Mouse (Mus musculus) thymus, adult 2 months (tissue): Measurements from ENCODE around the gene Txndc16. TPM values are rescaled to one million over a fixed set of nuclear protein-coding genes. Genes with fewer than 3 reads are reported as not detected.

Experiments
- DNase-seq: peaks from one replicate; pipeline ENCODE4 v3.0.0; 2021
- H3K27ac ChIP-seq: fragments of 200-500 bp; 2 replicates; pipeline ENCODE4 v1.5.1; 2012; ENCODE audit warnings: low read length, control low read depth; ENCODE audit not compliant: control insufficient read depth, insufficient read depth
- H3K27me3 ChIP-seq: fragments of 200-500 bp; 2 replicates; pipeline ENCODE4 v1.6.1; 2012; ENCODE audit warnings: mild to moderate bottlenecking, low read length, moderate library complexity, mixed read lengths; ENCODE audit not compliant: control insufficient read depth, insufficient read depth
- H3K36me3 ChIP-seq: fragments of 200-500 bp; 2 replicates; pipeline ENCODE4 v1.6.1; 2012; ENCODE audit warnings: mild to moderate bottlenecking, low read length, moderate library complexity; ENCODE audit not compliant: control insufficient read depth, insufficient read depth
- H3K4me1 ChIP-seq: fragments of 200-500 bp; replicated peaks from 2 replicates; pipeline ENCODE4 v1.6.1; 2012; ENCODE audit warnings: low read length; ENCODE audit not compliant: control insufficient read depth, insufficient read depth
- H3K4me3 ChIP-seq: fragments of 200-500 bp; 2 replicates; pipeline ENCODE4 v1.5.1; 2012; ENCODE audit warnings: mild to moderate bottlenecking, low read length, control low read depth, moderate library complexity; ENCODE audit not compliant: control insufficient read depth, insufficient read depth
- CTCF ChIP-seq: fragments of 200-500 bp; IDR thresholded peaks from 2 replicates; pipeline ENCODE4 v1.5.1; 2012; ENCODE audit warnings: mild to moderate bottlenecking, control low read depth, low read length, moderate library complexity, borderline replicate concordance; ENCODE audit not compliant: control insufficient read depth, poor library complexity, insufficient read depth; ENCODE audit errors: extremely low read depth
- POLR2A ChIP-seq: fragments of 200-500 bp; IDR thresholded peaks from 2 replicates; pipeline ENCODE4 v1.6.1; 2012; ENCODE audit warnings: mild to moderate bottlenecking, low read length, control low read depth, moderate library complexity; ENCODE audit not compliant: control insufficient read depth, poor library complexity, insufficient read depth; ENCODE audit errors: extremely low read depth
- whole genome bisulfite sequencing: fragments of 180-500 bp; shearing (Covaris S2); methylation state at CpG from one replicate; pipeline ENCODE4 v1.1.7; 2018; 5-methylcytosine and 5-hydroxymethylcytosine counted together
- polyA plus RNA-seq: library from polyadenylated mRNA; depleted of rRNA; stranded (reverse); fragments of >200 nt; gene quantifications from 2 replicates; pipeline ENCODE4 v1.2.3, GENCODE M21; 2012

Txndc16 gene
- polyA plus RNA-seq, 1 experiment, result 10.8 TPM

- TF ChIP-seq CTCF (no peak), POLR2A (no peak)
- H3K36me3 ChIP-seq, result peaks cover 16% of the 10 kb centered on the region; the same call in 1 of the 2 replicates
- H3K4me1 ChIP-seq, result no peaks in the 10 kb centered on the region
- WGBS, result 43% methylated on average over 9 of the region's 9 CpGs
- no peak overlapping the region for H3K4me3 ChIP-seq
- H3K27me3 ChIP-seq, result no peaks in the 10 kb centered on the region
- DNase-seq, result no peak
- no peak overlapping the region for H3K27ac ChIP-seq
Measured at GRCm38 (mm10) chr14:45135560-45135959, 84.6 kb downstream of the Txndc16 start.

GRCm38 (mm10) chr14:45118359-45118758 is 101.8 kb downstream of the Txndc16 start:
- 92% methylated on average over 4 of the region's 4 CpGs for WGBS
- no peaks in the 10 kb centered on the region for H3K36me3 ChIP-seq
- no peak overlapping the region for H3K27ac ChIP-seq
- no peaks in the 10 kb centered on the region for H3K27me3 ChIP-seq
- no peaks in the 10 kb centered on the region for H3K4me1 ChIP-seq
- TF ChIP-seq POLR2A (no peak), CTCF (no peak)
- H3K4me3 ChIP-seq, result no peak overlapping the region
- DNase-seq, result no peak

- TF ChIP-seq CTCF (no peak), POLR2A (no peak)
- Histone ChIP-seq H3K4me1 (no peaks in the 10 kb centered on the region), H3K27me3 (no peaks in the 10 kb centered on the region), H3K4me3 (no peak overlapping the region), H3K27ac (no peak overlapping the region), H3K36me3 (no peaks in the 10 kb centered on the region)
- WGBS, result 84% methylated on average over 8 of the region's 8 CpGs
- no peak for DNase-seq
Measured at GRCm38 (mm10) chr14:45102201-45102600, 117.9 kb downstream of the Txndc16 start.

- Histone ChIP-seq H3K27ac (no peak overlapping the region), H3K4me1 (peaks cover 14% of the 10 kb centered on the region), H3K36me3 (no peaks in the 10 kb centered on the region), H3K27me3 (no peaks in the 10 kb centered on the region), H3K4me3 (no peak overlapping the region)
- 6% methylated on average over 3 of the region's 3 CpGs for WGBS
- TF ChIP-seq POLR2A (no peak), CTCF (no peak)
- no peak for DNase-seq
Measured at GRCm38 (mm10) chr14:45092327-45092726, 127.8 kb downstream of the Txndc16 start.

- Histone ChIP-seq H3K4me1 (peaks cover 18% of the 10 kb centered on the region), H3K27me3 (no peaks in the 10 kb centered on the region), H3K36me3 (no peaks in the 10 kb centered on the region), H3K4me3 (no peak overlapping the region), H3K27ac (no peak overlapping the region)
- TF ChIP-seq CTCF, result no peak
- no peak for TF ChIP-seq POLR2A
- 72% methylated on average over 4 of the region's 4 CpGs for WGBS
- DNase-seq, result no peak
Measured at GRCm38 (mm10) chr14:45090011-45090410, 130.1 kb downstream of the Txndc16 start.

GRCm38 (mm10) chr14:45085651-45086425 is 134.3 kb downstream of the Txndc16 start:
- Histone ChIP-seq H3K4me3 (no peak overlapping the region), H3K27ac (no peak overlapping the region), H3K4me1 (peaks cover 11% of the 10 kb centered on the region), H3K36me3 (no peaks in the 10 kb centered on the region), H3K27me3 (no peaks in the 10 kb centered on the region)
- no peak for DNase-seq
- WGBS, result 47% methylated on average over 5 of the region's 5 CpGs
- TF ChIP-seq CTCF (no peak), POLR2A (no peak)
